Mouse (Mus musculus): ENCODE measurements at regions not wholly inside any gene's neighbourhood (a gene's known extent, or its start where the extent isn't known, plus 50 kb on each side); places are given as distances from the start of the nearest gene placed in this dataset.
"Not testable (repeated sequence)": the region's sequence is repeated elsewhere in the genome, so short reads cannot be mapped to it uniquely, and the experiment has no call there.

- no peak for DNase-seq
- 24% methylated on average over 1 of the region's 1 CpGs for WGBS
- TF ChIP-seq CTCF (IDR thresholded peaks at IDR 0.05; ENCODE audit: insufficient read depth, low read length) (no peak), POLR2A (IDR thresholded peaks at IDR 0.05; ENCODE audit: borderline replicate concordance, extremely low read depth, low read depth, low read length) (no peak)
- no peak overlapping the region for H3K4me3 ChIP-seq (replicated peaks; ENCODE audit: extremely low read depth, low read depth, low read length)
- H3K4me1 ChIP-seq (ENCODE audit: control insufficient read depth, insufficient read depth, low read length) = no peaks in the 10 kb centered on the region
Measured at GRCm38 (mm10) chr2:53276435-53276834, 84.9 kb downstream of the Arl6ip6 start.

GRCm38 (mm10) chr2:53301712-53302423 lies 110.3 kb downstream of the Arl6ip6 start:
- Histone ChIP-seq H3K4me1 (ENCODE audit: control insufficient read depth, insufficient read depth, low read length) (no peaks in the 10 kb centered on the region), H3K4me3 (replicated peaks; ENCODE audit: extremely low read depth, low read depth, low read length) (no peak overlapping the region)
- WGBS = 64% methylated on average over 2 of the region's 2 CpGs
- DNase-seq = no peak
- TF ChIP-seq POLR2A (IDR thresholded peaks at IDR 0.05; ENCODE audit: borderline replicate concordance, extremely low read depth, low read depth, low read length) (no peak), CTCF (IDR thresholded peaks at IDR 0.05; ENCODE audit: insufficient read depth, low read length) (no peak)

GRCm38 (mm10) chr2:53330680-53331079 lies 139.2 kb downstream of the Arl6ip6 start:
- H3K4me3 ChIP-seq (replicated peaks; ENCODE audit: extremely low read depth, low read depth, low read length) = no peak overlapping the region
- H3K4me1 ChIP-seq (ENCODE audit: control insufficient read depth, insufficient read depth, low read length) = no peaks in the 10 kb centered on the region
- WGBS = 27% methylated on average over 6 of the region's 6 CpGs
- DNase-seq = peak; percentile 12
- TF ChIP-seq CTCF (IDR thresholded peaks at IDR 0.05; ENCODE audit: insufficient read depth, low read length) (peak; percentile 29; the same call in 1 of the 2 replicates), POLR2A (IDR thresholded peaks at IDR 0.05; ENCODE audit: borderline replicate concordance, extremely low read depth, low read depth, low read length) (no peak)

GRCm38 (mm10) chr2:53359026-53359425 lies 167.5 kb downstream of the Arl6ip6 start:
- 48% methylated on average over 2 of the region's 2 CpGs for WGBS
- TF ChIP-seq POLR2A (IDR thresholded peaks at IDR 0.05; ENCODE audit: borderline replicate concordance, extremely low read depth, low read depth, low read length) (no peak), CTCF (IDR thresholded peaks at IDR 0.05; ENCODE audit: insufficient read depth, low read length) (no peak)
- no peaks in the 10 kb centered on the region for H3K4me1 ChIP-seq (ENCODE audit: control insufficient read depth, insufficient read depth, low read length)
- no peak overlapping the region for H3K4me3 ChIP-seq (replicated peaks; ENCODE audit: extremely low read depth, low read depth, low read length)
- no peak for DNase-seq

- no peak for DNase-seq
- WGBS = 10% methylated on average over 1 of the region's 1 CpGs
- H3K4me1 ChIP-seq (ENCODE audit: control insufficient read depth, insufficient read depth, low read length) = no peaks in the 10 kb centered on the region
- TF ChIP-seq CTCF (IDR thresholded peaks at IDR 0.05; ENCODE audit: insufficient read depth, low read length) (no peak), POLR2A (IDR thresholded peaks at IDR 0.05; ENCODE audit: borderline replicate concordance, extremely low read depth, low read depth, low read length) (no peak)
- no peak overlapping the region for H3K4me3 ChIP-seq (replicated peaks; ENCODE audit: extremely low read depth, low read depth, low read length)
Measured at GRCm38 (mm10) chr2:53382348-53382747, 190.8 kb downstream of the Arl6ip6 start.

- TF ChIP-seq POLR2A (IDR thresholded peaks at IDR 0.05; ENCODE audit: borderline replicate concordance, extremely low read depth, low read depth, low read length) (no peak), CTCF (IDR thresholded peaks at IDR 0.05; ENCODE audit: insufficient read depth, low read length) (no peak)
- no peak for DNase-seq
- Histone ChIP-seq H3K4me1 (ENCODE audit: control insufficient read depth, insufficient read depth, low read length) (no peaks in the 10 kb centered on the region), H3K4me3 (replicated peaks; ENCODE audit: extremely low read depth, low read depth, low read length) (no peak overlapping the region)
- 82% methylated on average over 8 of the region's 8 CpGs for WGBS
Measured at GRCm38 (mm10) chr2:53384545-53385176, 193.1 kb downstream of the Arl6ip6 start.

GRCm38 (mm10) chr2:53388652-53389051 lies 197.1 kb downstream of the Arl6ip6 start:
- TF ChIP-seq POLR2A (IDR thresholded peaks at IDR 0.05; ENCODE audit: borderline replicate concordance, extremely low read depth, low read depth, low read length) (no peak), CTCF (IDR thresholded peaks at IDR 0.05; ENCODE audit: insufficient read depth, low read length) (no peak)
- no peak overlapping the region for H3K4me3 ChIP-seq (replicated peaks; ENCODE audit: extremely low read depth, low read depth, low read length)
- no peaks in the 10 kb centered on the region for H3K4me1 ChIP-seq (ENCODE audit: control insufficient read depth, insufficient read depth, low read length)
- no peak for DNase-seq
- WGBS = 80% methylated on average over 3 of the region's 3 CpGs

- 76% methylated on average over 2 of the region's 2 CpGs for whole genome bisulfite sequencing
- Histone ChIP-seq H3K4me1 (ENCODE audit: control insufficient read depth, insufficient read depth, low read length) (no peaks in the 10 kb centered on the region), H3K4me3 (replicated peaks; ENCODE audit: extremely low read depth, low read depth, low read length) (no peak overlapping the region)
- TF ChIP-seq CTCF (IDR thresholded peaks at IDR 0.05; ENCODE audit: insufficient read depth, low read length) = no peak
- no peak for DNase-seq
Measured at GRCm38 (mm10) chr2:53414471-53414870, 222.9 kb downstream of the Arl6ip6 start.

GRCm38 (mm10) chr2:53437046-53437815 lies 245.7 kb downstream of the Arl6ip6 start:
- TF ChIP-seq POLR2A (IDR thresholded peaks at IDR 0.05; ENCODE audit: borderline replicate concordance, extremely low read depth, low read depth, low read length) (no peak), CTCF (IDR thresholded peaks at IDR 0.05; ENCODE audit: insufficient read depth, low read length) (no peak)
- WGBS = 71% methylated on average over 5 of the region's 5 CpGs
- Histone ChIP-seq H3K4me1 (ENCODE audit: control insufficient read depth, insufficient read depth, low read length) (no peaks in the 10 kb centered on the region), H3K4me3 (replicated peaks; ENCODE audit: extremely low read depth, low read depth, low read length) (no peak overlapping the region)
- DNase-seq = no peak

GRCm38 (mm10) chr2:53440301-53440700 lies 248.8 kb downstream of the Arl6ip6 start:
- H3K4me1 ChIP-seq (ENCODE audit: control insufficient read depth, insufficient read depth, low read length); DNase-seq; H3K4me3 ChIP-seq (replicated peaks; ENCODE audit: extremely low read depth, low read depth, low read length): not testable (repeated sequence)
- WGBS = 41% methylated on average over 3 of the region's 3 CpGs

Measured in lung, adult 2 months (tissue).